Mouse (Mus musculus) T-helper 17 cell (primary cell): ENCODE measurements at regions not wholly inside any gene's neighbourhood (a gene's known extent, or its start where the extent isn't known, plus 50 kb on each side); places are given as distances from the start of the nearest gene placed in this dataset.

Source experiments
- in situ Hi-C, 2 experiments: fragments of 300-600 bp; cut with MboI, MseI; formaldehyde crosslinking; loops; 1 replicate in 1 of 2; 2 replicates in 1 of 2; pipeline ENCODE4 v1.15.1; 2025; ENCODE audit warnings: high pct_unique_total_duplicates in 2 of 2

GRCm38 (mm10) chr4:39292348-39292845 lies 157.7 kb upstream of the 1700009N14Rik start:
- in situ Hi-C loops: loop anchor here in 1 of 2 experiments (10.0 kb wide), 1 partner anchor 1028 kb away; no protein-coding TSS in a partner anchor

- in situ Hi-C loops: no loop called here
Measured at GRCm38 (mm10) chr4:39310131-39310530, 140.0 kb upstream of the 1700009N14Rik start.

DNA sequence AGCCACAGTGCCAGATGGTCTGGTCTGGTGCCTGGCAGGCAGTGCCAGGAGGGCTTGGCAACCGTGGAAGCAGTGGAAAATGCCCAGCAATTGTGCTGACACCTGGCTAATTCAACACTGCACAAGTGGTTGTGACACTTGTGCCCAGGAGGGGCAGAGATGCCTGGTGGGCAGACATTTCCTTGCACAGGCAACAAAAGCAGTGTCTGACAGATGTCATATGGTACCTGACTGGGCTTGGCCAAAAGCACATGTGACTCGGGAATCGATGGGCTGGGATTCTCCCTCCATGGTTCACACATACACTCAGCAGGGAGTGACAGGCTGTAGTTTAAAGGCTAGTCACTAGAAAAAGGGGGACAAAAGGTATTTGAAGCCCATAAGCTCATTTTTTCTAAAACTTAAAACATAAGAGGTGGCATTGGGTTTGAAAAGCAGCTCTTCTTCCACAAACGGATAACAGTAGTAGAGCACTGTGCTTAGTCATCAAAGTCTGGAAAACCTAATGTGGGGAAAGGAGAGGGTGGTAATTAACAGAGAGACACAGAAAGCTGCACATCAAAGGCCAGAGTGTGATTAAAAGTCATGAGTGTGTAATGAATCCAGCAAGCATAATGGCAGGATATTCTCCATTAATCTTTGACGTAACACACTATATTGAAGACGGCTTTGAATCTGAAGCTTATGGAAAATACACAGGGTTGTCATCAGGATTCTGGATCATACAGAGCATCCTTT lies 105.5 kb upstream of the 1700009N14Rik start:
- in situ Hi-C loops: loop anchor here in 1 of 2 experiments (25.0 kb wide), 1 partner anchor 982 kb away; no protein-coding TSS in a partner anchor

DNA sequence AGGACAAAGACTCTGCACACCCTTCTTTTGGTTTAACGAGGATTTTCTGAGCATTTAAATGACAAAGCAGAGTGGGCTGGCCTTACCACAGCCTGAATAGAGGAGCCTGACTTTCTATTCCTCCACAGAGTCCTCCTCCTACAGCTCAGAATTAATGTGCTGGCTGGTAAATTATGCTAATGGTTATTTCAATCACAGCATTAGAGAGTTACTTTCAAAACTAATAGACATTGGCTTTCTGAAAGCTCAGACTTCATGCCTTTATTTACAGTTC lies 105.0 kb upstream of the 1700009N14Rik start:
- in situ Hi-C loops: loop anchor here in 1 of 2 experiments (25.0 kb wide), 1 partner anchor 983 kb away; no protein-coding TSS in a partner anchor

DNA sequence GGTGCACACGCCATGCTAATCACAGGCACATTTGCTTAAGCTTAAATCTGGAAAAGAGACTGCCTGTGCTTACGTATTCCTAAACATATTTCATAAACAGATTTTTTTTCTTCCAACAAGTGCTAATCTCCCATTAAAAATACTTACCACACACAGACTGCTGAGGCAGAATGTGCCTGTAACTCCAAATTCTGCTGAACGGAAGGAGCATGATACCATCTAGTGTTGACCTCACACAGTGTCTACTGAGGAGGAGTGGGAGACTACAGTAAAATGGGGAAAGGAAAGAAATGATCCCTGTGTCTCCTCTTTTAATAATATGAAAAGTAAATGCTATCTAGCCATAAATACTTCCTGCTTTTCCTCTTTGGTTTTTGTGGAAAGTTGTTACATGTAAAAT lies 81.9 kb upstream of the 1700009N14Rik start:
- in situ Hi-C loops: no loop called here

GRCm38 (mm10) chr4:39380771-39381170 lies 69.3 kb upstream of the 1700009N14Rik start:
- in situ Hi-C loops: no loop called here

- in situ Hi-C loops: loop anchor here in 1 of 2 experiments (10.0 kb wide), 1 partner anchor 553 kb away; no protein-coding TSS in a partner anchor
Measured at GRCm38 (mm10) chr4:39398226-39398625, 51.9 kb upstream of the 1700009N14Rik start.
